Mouse (Mus musculus) ES-E14 (cell line): ENCODE measurements around the gene Rabl6. TPM values are rescaled to one million over a fixed set of nuclear protein-coding genes. Genes with fewer than 3 reads are reported as not detected.

ENCODE experiments used
- DNase-seq: peaks from one replicate; pipeline ENCODE4 v3.0.0-alpha.2; 2013; ENCODE audit warnings: low read depth, low spot score
- H3K27ac ChIP-seq: 2 replicates; pipeline ENCODE4 v1.5.1; 2012; ENCODE audit warnings: low read depth, mild to moderate bottlenecking, low read length, moderate library complexity, mixed read lengths; ENCODE audit not compliant: poor library complexity, insufficient read depth, severe bottlenecking
- H3K36me3 ChIP-seq: 2 replicates; pipeline ENCODE4 v1.6.1; 2012; ENCODE audit warnings: mild to moderate bottlenecking, low read length, moderate library complexity, mixed read lengths; ENCODE audit not compliant: control insufficient read depth, poor library complexity, insufficient read depth, severe bottlenecking
- H3K4me1 ChIP-seq, 2 experiments: fragments of 150-350 bp in 1 of 2; sonication (generic) in 1 of 2; 2 replicates each; pipeline ENCODE4 v1.6.1; 2012; ENCODE audit warnings: low read length in 2 of 2, mild to moderate bottlenecking in 1 of 2, mixed read lengths in 1 of 2; ENCODE audit not compliant: control insufficient read depth in 2 of 2, insufficient read depth in 2 of 2, poor library complexity in 1 of 2
- H3K4me3 ChIP-seq, 2 experiments: fragments of 150-350 bp in 1 of 2; sonication (generic) in 1 of 2; 2 replicates each; pipeline ENCODE4 v1.5.1; 2012; ENCODE audit warnings: low read length in 2 of 2, low read depth in 1 of 2, mild to moderate bottlenecking in 1 of 2, mixed read lengths in 1 of 2; ENCODE audit not compliant: insufficient read depth in 1 of 2, poor library complexity in 1 of 2, severe bottlenecking in 1 of 2
- H3K9ac ChIP-seq: 2 replicates; pipeline ENCODE4 v1.6.1; 2012; ENCODE audit warnings: low read depth, mild to moderate bottlenecking, low read length, mixed read lengths; ENCODE audit not compliant: poor library complexity, insufficient read depth, severe bottlenecking
- H3K9me3 ChIP-seq: fragments of 150-350 bp; sonication (generic); 2 replicates; pipeline ENCODE4 v1.6.1; 2012; ENCODE audit warnings: low read depth, mild to moderate bottlenecking, low read length; ENCODE audit not compliant: control insufficient read depth, insufficient read depth
- CHD2 ChIP-seq: IDR thresholded peaks from 2 replicates; pipeline ENCODE4 v1.6.1; 2014; ENCODE audit warnings: mild to moderate bottlenecking, low read depth, low read length, inconsistent platforms
- HCFC1 ChIP-seq: IDR thresholded peaks from 2 replicates; pipeline ENCODE4 v1.6.1; 2012; ENCODE audit warnings: low read length, inconsistent platforms, borderline replicate concordance; ENCODE audit not compliant: insufficient read depth
- MAFK ChIP-seq: IDR thresholded peaks from 2 replicates; pipeline ENCODE4 v1.6.1; 2014; ENCODE audit warnings: mild to moderate bottlenecking, low read depth, low read length, inconsistent platforms; ENCODE audit not compliant: insufficient read depth
- ZC3H11A ChIP-seq: IDR thresholded peaks from 2 replicates; pipeline ENCODE4 v1.6.1; 2012; ENCODE audit warnings: low read depth, mild to moderate bottlenecking, inconsistent platforms, low read length, borderline replicate concordance
- ZNF384 ChIP-seq: IDR thresholded peaks from 2 replicates; pipeline ENCODE4 v1.6.1; 2012; ENCODE audit warnings: low read depth, low read length, inconsistent platforms
- in situ Hi-C, 2 experiments: fragments of 600-800 bp; cut with MboI; formaldehyde crosslinking; loops; one replicate each; pipeline ENCODE4 v1.15.1; 2025; ENCODE audit warnings: low sequenced_read_pairs in 2 of 2, inconsistent platforms in 1 of 2; ENCODE audit not compliant: unreplicated experiment in 2 of 2
- total RNA-seq: library from RNA; depleted of rRNA; stranded (reverse); fragments of 300-350 nt; gene quantifications from 2 replicates; pipeline ENCODE4 v1.2.3, GENCODE M21; 2012

Gene Rabl6
- total RNA-seq, 1 experiment, result 45.8 TPM

- in situ Hi-C loops, result no loop called here
These were observed 66.5 kb downstream of the Rabl6 start for GRCm38 (mm10) chr2:25541644-25542367.

GRCm38 (mm10) chr2:25540541-25540948 is 67.8 kb downstream of the Rabl6 start:
- H3K27ac ChIP-seq, result no peak overlapping the region
- no peak overlapping the region for H3K9ac ChIP-seq
- TF ChIP-seq MAFK (no peak), ZNF384 (no peak), ZC3H11A (no peak), CHD2 (no peak), HCFC1 (no peak)
- DNase-seq, result no peak
- H3K36me3 ChIP-seq, result peaks cover 9% of the 10 kb centered on the region; the same call in 1 of the 2 replicates
- no peaks in the 10 kb centered on the region for H3K9me3 ChIP-seq
- in situ Hi-C loops, result no loop called here
- no peak overlapping the region for H3K4me3 ChIP-seq
- H3K4me1 ChIP-seq, result no peaks in the 10 kb centered on the region

More at GRCm38 (mm10) chr2:25541644-25542367, 66.5 kb downstream of the Rabl6 start:
- Histone ChIP-seq H3K4me1 (peaks cover 0 to 3% of the 10 kb centered on the region in 2 experiments; a peak in 1 of 4 replicates), H3K36me3 (peaks cover 6% of the 10 kb centered on the region; the same call in 1 of the 2 replicates), H3K27ac (no peak overlapping the region), H3K9ac (no peak overlapping the region), H3K4me3 (no peak overlapping the region), H3K9me3 (no peaks in the 10 kb centered on the region)
- no peak for DNase-seq
- TF ChIP-seq ZNF384 (no peak), HCFC1 (no peak), CHD2 (no peak), ZC3H11A (no peak), MAFK (no peak)

- DNase-seq, result no peak
- peaks cover 12% of the 10 kb centered on the region; the same call in 1 of the 2 replicates for H3K36me3 ChIP-seq
- TF ChIP-seq ZNF384 (no peak), HCFC1 (no peak), CHD2 (no peak), ZC3H11A (no peak), MAFK (no peak)
- in situ Hi-C loops, result no loop called here
- no peak overlapping the region for H3K4me3 ChIP-seq
- H3K27ac ChIP-seq, result no peak overlapping the region
- no peaks in the 10 kb centered on the region for H3K9me3 ChIP-seq
- H3K9ac ChIP-seq, result no peak overlapping the region
- no peaks in the 10 kb centered on the region for H3K4me1 ChIP-seq
These were observed 71.8 kb downstream of the Rabl6 start for GRCm38 (mm10) chr2:25536531-25536930.

GRCm38 (mm10) chr2:25534866-25535182 is 73.5 kb downstream of the Rabl6 start:
- DNase-seq, result no peak
- TF ChIP-seq ZNF384 (0 out of 2 replicates have a peak, but pooled peaks have one; percentile 22), MAFK (no peak), ZC3H11A (no peak), HCFC1 (no peak)
- no peak overlapping the region for H3K9ac ChIP-seq
- no peaks in the 10 kb centered on the region for H3K9me3 ChIP-seq
- in situ Hi-C loops, result no loop called here
- no peak overlapping the region for H3K4me3 ChIP-seq
- H3K36me3 ChIP-seq, result peaks cover 16% of the 10 kb centered on the region; the same call in 1 of the 2 replicates
- no peaks in the 10 kb centered on the region for H3K4me1 ChIP-seq
- no peak overlapping the region for H3K27ac ChIP-seq
